Mouse (Mus musculus) left cerebral cortex, postnatal 14 days (tissue): ENCODE data around the gene Mrpl27. TPM values are rescaled to one million over a fixed set of nuclear protein-coding genes. Genes with fewer than 3 reads are reported as not detected.
A peak's percentile ranks its signal among the peaks of the same experiment; 100 is the strongest.
"Not testable (repeated sequence)": the region's sequence is repeated elsewhere in the genome, so short reads cannot be mapped to it uniquely, and the experiment has no call there.

Experiments
- DNase-seq, 2 experiments: peaks; one replicate each; pipeline ENCODE4 v3.0.0; 2021 to 2022; ENCODE audit warnings: low spot score in 2 of 2, mixed read lengths in 1 of 2
- intact Hi-C: fragments of 180-260 bp; cut with DNase I; formaldehyde crosslinking; loops from one replicate; pipeline ENCODE4 v1.15.1; 2025
- long read RNA-seq, 2 experiments: library from polyadenylated mRNA; stranded (forward); transcript quantifications; one replicate each; pipeline ENCODE4 v2.0.0; 2021
- total RNA-seq, 2 experiments: library from RNA; stranded (reverse); gene quantifications; 2 replicates each; pipeline ENCODE4 v1.2.3; 2021

Mrpl27 gene
- total RNA-seq = 10 to 100 TPM; 65.2 to 72.5 TPM
- long read RNA-seq, experiment 1, transcript Mrpl27-201 (4 exons, 756 nt) = major isoform, 45 of 52 reads
- long read RNA-seq, experiment 1, partial matches to known transcripts = 1 of 52 reads
- long read RNA-seq, experiment 1, other reads (novel, unspliced or antisense) = 2 of 52 reads
- long read RNA-seq, experiment 2, transcript Mrpl27-201 (4 exons, 756 nt) = major isoform, 40 of 44 reads
- long read RNA-seq, experiment 2, partial matches to known transcripts = 0 of 44 reads
- long read RNA-seq, experiment 2, other reads (novel, unspliced or antisense) = 2 of 44 reads

DNA sequence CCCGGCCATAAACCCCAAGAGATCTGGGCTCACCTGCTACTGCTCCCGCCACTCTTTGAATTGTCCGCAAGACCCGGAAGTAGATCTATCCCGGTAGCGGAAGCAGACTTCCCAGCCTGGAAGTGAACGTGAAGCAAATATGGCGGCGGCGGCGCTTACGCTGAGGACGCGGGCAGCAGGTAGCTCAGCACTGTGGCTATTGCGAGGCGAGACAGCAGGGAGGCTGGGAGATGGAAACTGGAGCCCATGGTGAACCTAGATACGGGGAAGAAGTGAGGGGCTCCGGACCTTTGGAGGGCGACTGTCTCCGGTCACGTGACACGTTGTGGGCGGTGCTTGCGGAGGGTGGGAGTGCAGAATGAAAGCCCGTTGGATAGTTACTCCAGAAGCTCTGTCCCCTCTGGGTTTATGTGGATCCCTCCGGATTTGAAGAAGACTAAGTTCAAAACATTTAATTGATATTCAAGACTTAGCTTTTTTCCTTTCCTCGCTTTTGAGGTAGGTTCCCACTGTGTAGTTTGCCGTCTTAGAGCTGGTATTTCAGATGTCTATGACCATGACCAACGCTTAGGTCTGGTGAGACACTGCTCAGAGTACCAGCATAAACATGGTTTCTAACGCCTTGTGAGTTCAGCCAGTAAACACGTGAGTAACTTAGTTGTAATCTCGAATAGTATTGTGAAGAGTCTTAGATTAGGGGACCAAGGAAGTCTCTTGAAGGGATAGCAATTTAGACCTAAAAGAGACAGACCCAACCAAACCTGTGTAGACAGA is at the start of gene Mrpl27, which contains the start of gene Eme1:
Mrpl27 (plus strand) TSS at position 105 of the 774 bp plus-strand sequence.
Eme1 (minus strand) TSS at position 302 of the 774 bp plus-strand sequence.
- intact Hi-C loops = no loop called here

GRCm38 (mm10) chr11:94610744-94611740 is 42.5 kb upstream of the Mrpl27 start:
- intact Hi-C loops = no loop called here
- no peak for DNase-seq

More for the DNA sequence above, at the start of gene Mrpl27, which contains the start of gene Eme1:
- peak; percentile 80 to 85 for DNase-seq

DNA sequence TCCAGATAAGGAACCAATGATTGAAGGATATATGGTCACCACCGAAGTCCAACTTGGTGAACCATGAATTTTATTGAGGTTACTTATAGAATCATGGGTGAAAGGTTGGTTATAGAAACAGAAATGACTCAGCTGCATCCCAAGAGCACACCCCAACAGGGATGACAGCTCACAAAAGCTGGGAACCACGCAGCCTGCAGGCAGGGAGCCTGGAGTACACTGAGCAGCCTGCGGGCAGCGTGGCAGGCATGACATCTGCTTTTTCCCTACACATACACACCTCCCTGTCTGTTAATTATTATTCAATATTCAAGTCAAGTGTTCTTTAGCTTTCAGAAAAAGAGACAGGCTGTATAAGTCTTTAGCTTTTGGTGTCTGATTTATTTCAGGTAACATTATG is 39.0 kb upstream of the Mrpl27 start:
- intact Hi-C loops = no loop called here
- DNase-seq = no peak

DNA sequence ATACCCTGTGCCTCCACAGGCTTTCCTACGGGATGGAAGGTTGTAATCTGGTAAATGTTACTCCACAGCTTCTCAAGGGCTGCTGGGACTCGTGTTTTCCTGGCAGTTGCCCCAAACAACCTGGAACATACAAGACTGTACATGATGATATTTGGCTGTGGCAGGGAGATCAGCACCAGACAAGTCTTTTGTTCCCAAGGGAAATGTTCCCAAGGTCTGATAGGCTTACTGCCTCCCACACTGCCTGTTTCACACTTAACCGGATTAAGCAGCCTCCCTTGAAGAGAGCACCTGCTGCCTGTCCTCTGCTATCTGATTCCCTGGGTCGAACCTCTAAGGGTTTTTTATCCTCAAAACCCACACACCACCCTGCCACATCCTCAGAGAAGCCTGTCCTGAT is 38.1 kb upstream of the Mrpl27 start:
- intact Hi-C loops = no loop called here

GRCm38 (mm10) chr11:94617646-94618045 is 35.9 kb upstream of the Mrpl27 start:
- intact Hi-C loops = no loop called here

More for the DNA sequence above, 38.1 kb upstream of the Mrpl27 start:
- no peak for DNase-seq

DNA sequence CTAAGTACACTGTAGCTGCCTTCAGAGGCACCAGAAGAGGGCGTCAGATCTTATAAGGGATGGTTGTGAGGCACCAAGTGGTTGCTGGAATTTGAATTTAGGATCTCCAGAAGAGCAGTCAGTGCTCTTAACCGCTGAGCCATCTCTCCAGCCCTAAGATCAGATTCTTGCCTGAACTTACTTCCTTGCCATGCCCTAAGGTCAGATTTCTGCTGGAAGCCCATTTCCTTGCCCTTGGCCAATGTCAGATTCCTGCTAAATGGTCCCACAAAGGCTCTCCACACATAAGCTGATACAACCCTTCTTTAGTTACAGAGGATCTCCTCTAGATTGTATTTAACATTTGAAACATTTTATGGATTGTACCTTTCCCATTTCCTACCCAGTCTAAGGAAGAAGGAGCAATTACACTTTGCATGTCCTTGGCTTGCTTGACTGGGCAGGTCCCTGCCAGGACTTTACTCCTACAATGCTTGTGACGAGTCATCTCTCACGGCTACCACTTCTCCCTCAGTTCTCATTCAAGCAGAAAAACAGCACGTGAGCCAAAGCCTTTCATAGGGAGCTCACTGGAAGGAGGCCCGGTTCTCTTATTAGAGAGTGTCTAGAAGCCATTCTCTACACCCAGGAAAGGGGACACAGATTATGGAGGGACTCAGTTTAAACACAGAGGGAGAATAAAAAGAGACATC is 32.7 kb upstream of the Mrpl27 start:
- intact Hi-C loops = no loop called here
- DNase-seq = no peak

More at GRCm38 (mm10) chr11:94617646-94618045, 35.9 kb upstream of the Mrpl27 start:
- no peak for DNase-seq

DNA sequence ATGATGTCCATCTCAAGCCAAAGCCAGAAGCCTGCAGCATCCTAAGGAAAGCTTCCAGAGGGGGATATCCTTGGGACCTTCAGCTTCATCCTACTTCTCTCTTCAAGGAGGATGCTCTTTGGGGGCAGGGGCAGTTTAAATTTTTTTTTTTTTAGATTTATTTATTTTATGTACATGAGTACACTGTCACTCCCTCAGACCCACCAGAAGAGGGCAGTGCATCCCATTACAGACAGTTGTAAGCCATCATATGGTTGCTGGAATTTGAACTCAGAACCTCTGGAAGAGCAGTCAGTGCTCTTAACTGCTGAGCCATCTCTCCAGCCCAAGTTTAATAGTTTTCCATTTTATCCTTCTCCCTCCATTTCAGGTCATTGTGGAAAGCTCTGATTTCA is 32.1 kb upstream of the Mrpl27 start:
- intact Hi-C loops = no loop called here
- DNase-seq = no peak

GRCm38 (mm10) chr11:94622162-94622561 is 31.4 kb upstream of the Mrpl27 start:
- no peak for DNase-seq

GRCm38 (mm10) chr11:94629199-94629883 is 24.2 kb upstream of the Mrpl27 start, which contains the start of gene Lrrc59:
Gene Lrrc59 (plus strand): TSS chr11:94629767.
- peak; percentile 93 to 97 for DNase-seq
- intact Hi-C loops = no loop called here

More at GRCm38 (mm10) chr11:94622162-94622561, 31.4 kb upstream of the Mrpl27 start:
- intact Hi-C loops = no loop called here

DNA sequence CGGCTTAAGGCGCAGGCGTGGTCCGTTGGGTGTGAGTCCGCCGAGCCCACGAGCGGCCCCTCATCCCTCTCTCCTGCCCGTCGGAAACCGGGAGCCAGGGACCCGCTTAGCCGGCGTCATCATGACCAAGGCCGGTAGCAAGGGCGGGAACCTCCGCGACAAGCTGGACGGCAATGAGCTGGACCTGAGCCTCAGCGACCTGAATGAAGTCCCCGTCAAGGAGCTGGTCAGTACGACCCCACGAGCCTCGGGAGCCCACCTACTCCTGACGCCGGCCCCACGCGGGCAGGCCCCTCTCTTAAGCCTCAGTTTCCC is 23.7 kb upstream of the Mrpl27 start:
- intact Hi-C loops = no loop called here
- no peak for DNase-seq

DNA sequence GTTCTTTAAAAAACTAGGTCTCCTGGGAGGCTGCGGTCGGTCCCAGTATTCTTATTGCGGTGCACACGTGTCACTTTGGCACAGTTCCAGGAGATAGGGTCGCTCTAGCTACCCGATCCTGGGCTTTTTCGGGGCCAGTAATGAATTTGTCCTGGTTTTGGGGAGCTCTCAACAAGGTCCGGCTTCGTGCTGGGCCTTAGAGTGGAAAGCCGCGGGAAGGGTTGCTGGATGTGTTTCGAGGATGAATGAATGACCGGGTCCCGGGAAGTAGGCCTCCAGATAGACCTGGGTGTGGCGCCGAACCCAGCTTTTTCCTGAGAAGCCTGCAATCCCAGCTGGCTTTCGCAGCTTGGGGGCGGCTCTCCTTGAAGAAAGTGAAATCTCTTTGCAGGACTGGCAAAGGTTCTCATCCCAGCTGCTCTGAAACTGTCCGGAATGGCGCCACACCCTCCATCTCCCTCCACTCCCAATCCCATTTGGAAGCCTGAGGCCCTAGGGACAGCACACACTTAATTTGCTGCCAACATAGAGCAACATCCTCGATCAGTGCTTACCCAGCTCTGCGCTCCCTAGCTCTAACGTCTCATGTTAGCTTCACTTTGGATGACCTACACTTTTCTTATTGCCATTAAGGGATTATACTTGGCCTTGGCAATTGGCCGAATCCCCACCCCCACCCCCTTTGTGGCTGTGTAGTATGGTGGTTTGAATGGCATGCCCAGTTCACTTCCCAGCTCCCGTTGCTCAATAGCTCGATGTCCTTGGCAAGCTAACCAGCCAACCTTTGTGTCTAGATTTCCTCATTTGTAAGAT is 23.2 kb upstream of the Mrpl27 start:
- no peak for DNase-seq
- intact Hi-C loops = no loop called here

DNA sequence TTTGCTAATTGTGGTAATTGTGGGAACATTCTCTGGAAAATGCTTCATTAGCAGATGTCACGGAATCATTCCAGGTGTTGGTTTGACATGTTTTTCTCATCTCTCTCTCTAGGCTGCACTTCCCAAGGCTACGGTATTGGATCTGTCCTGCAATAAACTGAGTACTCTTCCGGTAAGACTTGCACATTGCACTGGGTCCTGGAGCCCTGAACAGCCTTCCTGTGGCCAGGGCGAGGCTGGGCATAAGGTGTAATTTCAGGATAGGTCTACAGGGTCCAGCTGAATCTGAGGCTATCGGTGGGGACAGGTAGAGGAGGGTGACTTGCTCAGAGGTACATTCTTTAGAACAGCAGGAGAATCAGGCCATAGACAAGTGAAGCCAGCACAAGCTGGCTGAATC is 21.6 kb upstream of the Mrpl27 start:
- DNase-seq = no peak
- intact Hi-C loops = no loop called here

DNA sequence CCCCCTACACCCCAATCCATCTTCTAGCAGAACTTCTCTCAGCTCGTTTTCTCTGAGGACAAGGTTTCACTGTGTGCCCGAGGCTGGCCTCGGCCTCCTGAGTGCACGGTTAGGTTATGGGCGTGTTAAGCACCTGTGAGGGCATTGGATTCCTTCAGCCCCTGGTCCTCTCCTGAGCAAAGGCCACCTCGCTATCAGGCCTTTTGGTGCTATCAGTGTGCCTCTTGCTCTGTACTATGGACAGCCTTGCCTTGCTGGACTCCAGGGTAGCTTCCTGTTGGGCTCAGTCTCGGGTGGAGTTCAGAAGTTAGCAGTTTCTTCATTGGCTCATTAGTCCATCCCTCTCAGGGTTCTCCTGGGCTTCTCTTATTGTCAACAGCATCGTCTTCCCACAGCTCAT is 20.6 kb upstream of the Mrpl27 start:
- DNase-seq = no peak
- intact Hi-C loops = no loop called here

DNA sequence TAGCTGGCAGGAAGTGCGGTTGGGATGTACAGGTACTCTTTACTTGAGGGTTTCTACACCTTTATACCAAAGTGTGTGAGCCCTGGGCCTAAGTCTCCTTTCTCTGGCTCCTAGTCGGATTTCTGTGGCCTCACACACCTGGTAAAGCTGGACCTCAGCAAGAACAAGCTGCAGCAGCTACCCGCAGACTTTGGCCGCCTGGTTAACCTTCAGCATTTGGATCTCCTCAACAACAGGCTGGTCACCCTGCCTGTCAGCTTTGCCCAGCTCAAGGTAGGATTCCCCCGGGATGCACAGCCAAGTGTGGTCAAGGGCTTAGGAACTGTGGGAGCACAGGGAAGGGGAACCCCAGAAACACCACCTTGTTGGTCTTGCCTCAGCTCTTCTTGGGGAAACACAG is 19.1 kb upstream of the Mrpl27 start:
- DNase-seq = no peak
- intact Hi-C loops = no loop called here

GRCm38 (mm10) chr11:94644461-94645219 is 8.9 kb upstream of the Mrpl27 start:
- intact Hi-C loops = no loop called here
- DNase-seq = peak; percentile 40 to 71

GRCm38 (mm10) chr11:94646457-94646856 is 7.1 kb upstream of the Mrpl27 start:
- no peak for DNase-seq
- intact Hi-C loops = no loop called here

GRCm38 (mm10) chr11:94651241-94651640 is 2.3 kb upstream of the Mrpl27 start:
- intact Hi-C loops, DNase-seq: not testable (repeated sequence)
